Mouse (Mus musculus): ENCODE results near the gene Gnaz.

DNA sequence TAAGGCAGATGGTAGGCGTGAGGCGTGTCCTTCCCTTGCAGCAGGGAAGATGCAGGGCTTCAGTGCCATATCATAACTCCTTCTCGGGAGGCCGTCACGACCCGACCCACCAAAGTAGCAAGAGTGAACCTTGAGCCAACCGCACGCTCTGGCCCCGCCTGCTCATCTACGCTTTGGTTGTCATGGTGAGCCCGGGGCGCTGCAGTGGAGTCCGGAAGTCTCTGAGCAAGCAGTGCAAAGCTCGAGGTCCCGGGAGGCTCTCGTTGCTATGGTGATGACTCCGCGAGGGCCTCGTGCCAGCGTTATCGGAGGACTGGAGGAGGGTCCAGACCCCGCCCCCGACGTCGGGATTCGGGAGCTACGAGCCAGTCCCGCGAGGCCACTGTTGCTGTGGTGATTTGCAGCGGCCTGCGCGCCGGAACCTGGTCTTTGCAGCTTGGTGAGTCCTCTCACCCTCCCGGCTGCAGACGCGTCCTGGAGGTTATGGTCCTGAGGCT is 70.0 kb downstream of the Gnaz start, which contains the start of gene Rab36:
- no peak for TF ChIP-seq EP300 (IDR thresholded peaks at IDR 0.05; ENCODE audit: low read depth)
- TF ChIP-seq CTCF (IDR thresholded peaks at IDR 0.05; ENCODE audit: low read depth), result no peak
